Mouse (Mus musculus) Muller cell, postnatal 12 days (primary cell): Measurements from ENCODE around the gene Gstp3.
"Not testable (repeated sequence)": the region's sequence is repeated elsewhere in the genome, so short reads cannot be mapped to it uniquely, and the experiment has no call there.

Experiments
- DNase-seq: peaks from one replicate; pipeline ENCODE4 v3.0.0-alpha.2; 2015; ENCODE audit errors: inconsistent ontology term

Gene Gstp3

GRCm38 (mm10) chr19:4037788-4038232 is 21.6 kb downstream of the Gstp3 start, which contains the start of gene Gstp1:
Gene Gstp1, minus strand, starts transcription at chr19:4037985.
- peak; percentile 91 for DNase-seq

GRCm38 (mm10) chr19:4037154-4037787 is 22.1 kb downstream of the Gstp3 start:
- not testable (repeated sequence) for DNase-seq

- no peak for DNase-seq
Observed at GRCm38 (mm10) chr19:4036327-4037045, 22.9 kb downstream of the Gstp3 start.

GRCm38 (mm10) chr19:4033742-4034141 is 25.6 kb downstream of the Gstp3 start:
- DNase-seq = no peak

GRCm38 (mm10) chr19:4033298-4033697 is 26.1 kb downstream of the Gstp3 start:
- no peak for DNase-seq

GRCm38 (mm10) chr19:4032668-4033067 is 26.7 kb downstream of the Gstp3 start:
- DNase-seq = no peak

- no peak for DNase-seq
Observed at GRCm38 (mm10) chr19:4027576-4027975, 31.8 kb downstream of the Gstp3 start.

- DNase-seq = no peak
Observed at GRCm38 (mm10) chr19:4023185-4023584, 36.2 kb downstream of the Gstp3 start.

- peak; percentile 71 for DNase-seq
Observed at GRCm38 (mm10) chr19:4018743-4019583, 40.4 kb downstream of the Gstp3 start.

- no peak for DNase-seq
Observed at GRCm38 (mm10) chr19:4017921-4018587, 41.3 kb downstream of the Gstp3 start.

GRCm38 (mm10) chr19:4015635-4016034 is 43.7 kb downstream of the Gstp3 start:
- DNase-seq = no peak

- no peak for DNase-seq
Observed at GRCm38 (mm10) chr19:4014802-4015201, 44.6 kb downstream of the Gstp3 start.

GRCm38 (mm10) chr19:4013066-4013465 is 46.3 kb downstream of the Gstp3 start:
- DNase-seq = no peak

GRCm38 (mm10) chr19:4012432-4013022 is 46.8 kb downstream of the Gstp3 start, which contains the start of gene Ndufv1:
Gene Ndufv1, minus strand, starts transcription at chr19:4012806.
- DNase-seq = peak; percentile 96

GRCm38 (mm10) chr19:4011086-4011485 is 48.3 kb downstream of the Gstp3 start:
- DNase-seq = no peak
